Mouse (Mus musculus) mouse trophoblast stem cell (cell line): ENCODE measurements around the gene Morc2a.

Experiments
- in situ Hi-C, 2 experiments: fragments of 300-500 bp; cut with MseI, MboI; formaldehyde crosslinking; loops; 2 replicates in 1 of 2; 3 replicates in 1 of 2; pipeline ENCODE4 v1.15.1; 2025

Morc2a gene

DNA sequence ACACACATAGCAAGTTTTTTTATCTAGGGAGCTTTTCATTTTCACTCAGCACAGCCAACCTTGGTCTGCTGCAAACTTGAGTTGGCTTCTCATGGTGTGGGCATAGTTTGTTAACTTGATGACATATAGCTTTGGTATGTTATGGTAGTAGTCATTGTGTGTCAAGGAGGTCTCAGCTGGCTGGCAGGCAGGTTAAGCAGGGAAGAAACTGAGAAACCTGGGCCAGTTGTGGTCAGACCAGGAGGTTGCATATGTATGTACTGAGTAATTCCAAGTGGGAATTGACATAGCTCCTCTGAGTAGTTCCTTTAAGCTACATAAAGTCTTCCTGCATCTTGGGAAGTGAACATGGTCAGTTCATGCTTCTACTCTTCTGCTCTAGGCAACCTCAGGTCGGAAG, 35.2 kb downstream of the Morc2a start:
- in situ Hi-C loops, result no loop called here

DNA sequence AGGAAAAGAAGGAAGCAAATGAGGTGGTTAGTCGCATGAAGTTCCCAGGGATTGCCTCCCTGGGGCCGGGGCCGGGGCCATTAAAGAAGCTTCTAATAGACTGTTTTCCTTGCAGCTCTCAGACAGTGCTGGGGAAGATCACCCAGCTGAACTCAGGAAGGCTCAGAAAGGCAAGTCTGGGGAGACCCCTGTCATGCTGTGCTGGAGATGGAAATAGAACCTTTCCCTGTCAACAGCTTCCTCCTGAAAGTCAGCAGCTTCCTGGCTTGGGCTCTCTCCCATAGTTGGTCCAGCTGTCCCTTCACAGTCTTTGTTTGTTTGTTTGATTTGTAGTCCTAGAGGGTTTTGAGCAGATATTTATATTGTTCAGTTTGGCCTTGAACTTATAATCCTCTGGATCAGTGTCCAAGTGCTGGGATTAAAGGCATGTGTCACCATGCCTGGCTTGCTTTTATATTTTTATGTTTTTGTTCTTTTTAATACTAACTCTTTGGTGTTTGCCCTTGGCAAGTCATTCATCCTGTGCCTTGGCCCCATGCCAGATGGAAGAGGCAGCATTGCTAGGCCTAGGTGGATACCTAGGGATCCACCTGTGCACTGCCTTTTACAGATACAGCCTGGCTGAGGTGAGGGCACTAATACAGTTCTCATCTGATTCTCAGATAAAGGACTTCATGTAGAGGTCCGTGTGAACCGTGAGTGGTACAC, 35.9 kb downstream of the Morc2a start:
- in situ Hi-C loops, result no loop called here

DNA sequence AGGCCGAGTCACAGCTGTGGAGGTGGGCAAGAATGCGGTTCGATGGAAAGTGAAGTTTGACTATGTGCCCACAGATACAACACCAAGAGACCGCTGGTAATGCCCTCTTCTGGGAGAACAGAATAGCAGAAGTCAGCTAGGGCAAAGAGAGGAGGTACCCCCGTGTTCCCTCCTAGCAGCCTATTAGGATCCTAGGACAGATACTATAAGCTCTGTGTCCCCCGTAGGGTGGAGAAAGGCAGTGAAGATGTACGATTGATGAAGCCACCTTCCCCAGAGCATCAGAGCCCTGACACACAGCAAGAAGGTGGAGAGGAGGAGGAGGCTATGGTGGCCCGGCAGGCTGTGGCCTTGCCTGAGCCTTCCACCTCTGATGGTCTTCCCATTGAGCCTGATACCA, 36.4 kb downstream of the Morc2a start:
- in situ Hi-C loops, result no loop called here

GRCm38 (mm10) chr11:3686318-3686717, 37.3 kb downstream of the Morc2a start:
- in situ Hi-C loops, result no loop called here

GRCm38 (mm10) chr11:3686885-3687284, 37.9 kb downstream of the Morc2a start:
- in situ Hi-C loops, result no loop called here

DNA sequence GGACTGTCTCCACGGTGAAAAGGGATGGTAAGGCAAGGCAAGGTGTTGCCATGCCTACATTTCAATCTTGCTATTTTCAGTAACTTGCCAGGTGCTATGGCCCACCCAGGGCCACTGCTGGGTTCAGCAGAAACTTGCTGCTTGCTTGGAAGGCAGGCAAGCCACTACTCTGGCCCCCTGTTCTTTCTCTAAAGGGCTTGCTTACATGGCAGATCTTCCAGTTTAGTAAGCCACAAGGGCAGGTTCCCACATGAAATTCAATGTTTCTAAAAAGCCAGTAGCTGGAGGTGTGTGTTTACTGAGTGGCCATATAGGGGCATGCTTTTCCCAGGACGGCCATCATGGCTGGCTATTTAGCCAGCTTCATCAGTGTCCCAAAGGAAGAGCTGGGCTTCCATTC, 42.8 kb downstream of the Morc2a start:
- in situ Hi-C loops, result no loop called here

GRCm38 (mm10) chr11:3696086-3696616, 47.2 kb downstream of the Morc2a start:
- in situ Hi-C loops, result loop anchor here in 1 of 2 experiments (5.0 kb wide), 1 partner anchor 86 kb away; no protein-coding TSS in a partner anchor

DNA sequence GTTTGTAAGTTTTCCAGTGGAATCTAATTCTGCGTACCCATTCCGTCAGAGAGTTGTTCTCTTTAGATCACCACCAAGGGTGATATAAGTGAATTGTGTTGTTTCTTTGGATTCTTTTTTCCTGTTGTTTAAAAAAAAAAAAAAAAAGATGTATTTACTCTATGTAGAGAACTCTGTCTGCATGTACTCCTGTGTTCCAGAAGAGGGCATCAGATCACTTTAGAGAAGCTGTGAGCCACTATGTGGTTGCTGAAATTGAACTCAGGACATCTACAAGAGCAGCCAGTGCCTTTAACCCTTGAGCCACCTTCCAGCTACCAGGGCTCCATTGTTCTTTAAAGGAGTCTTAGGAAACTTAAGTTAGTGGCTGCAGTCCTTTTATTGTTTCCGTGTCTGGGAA, 48.5 kb downstream of the Morc2a start:
- in situ Hi-C loops, result loop anchor here in 1 of 2 experiments (5.0 kb wide), 1 partner anchor 85 kb away; no protein-coding TSS in a partner anchor

DNA sequence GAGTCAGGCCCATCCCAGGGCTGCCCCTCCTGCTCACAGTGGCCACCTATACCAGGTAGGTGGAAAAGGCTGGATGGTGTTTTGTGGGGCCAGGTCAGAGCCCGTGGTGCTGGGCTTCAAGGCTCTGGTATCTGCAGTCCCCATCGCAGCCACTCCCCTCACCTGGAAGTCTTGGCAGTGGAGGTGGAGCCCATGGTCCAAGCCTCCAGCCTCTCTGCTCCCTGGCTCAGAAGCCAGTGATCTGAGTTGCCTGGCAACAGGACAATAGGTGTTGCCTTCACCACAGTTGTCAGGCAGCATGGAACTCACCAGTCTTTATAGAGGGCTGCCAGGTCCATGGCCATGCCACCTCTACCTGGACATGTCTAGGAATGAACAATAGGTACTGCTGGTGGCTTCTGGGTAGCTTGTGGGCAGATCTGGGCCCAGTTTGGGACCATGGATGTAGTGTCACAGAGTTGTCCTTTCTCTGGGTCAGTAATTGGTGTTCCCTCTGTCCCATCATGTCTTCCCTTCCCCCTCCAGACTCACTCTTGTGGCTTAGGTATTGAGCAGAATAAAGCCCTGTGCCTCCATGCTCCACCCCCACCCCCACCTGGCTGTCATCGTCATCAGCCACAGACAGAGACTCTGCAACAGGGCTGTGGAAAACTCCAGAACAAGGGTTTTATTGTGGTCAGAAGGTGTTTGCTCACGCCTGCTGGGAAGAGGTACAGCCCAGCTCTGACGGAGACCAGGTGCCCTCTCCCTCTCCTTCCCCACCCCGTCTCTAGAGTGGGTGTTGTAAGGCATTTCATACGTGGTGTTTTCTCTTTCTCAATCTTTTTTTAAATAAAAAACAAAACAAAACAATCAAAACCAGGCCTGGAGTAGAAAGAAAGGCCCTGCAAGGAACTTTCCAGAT, 54.4 kb downstream of the Morc2a start:
- in situ Hi-C loops, result no loop called here

DNA sequence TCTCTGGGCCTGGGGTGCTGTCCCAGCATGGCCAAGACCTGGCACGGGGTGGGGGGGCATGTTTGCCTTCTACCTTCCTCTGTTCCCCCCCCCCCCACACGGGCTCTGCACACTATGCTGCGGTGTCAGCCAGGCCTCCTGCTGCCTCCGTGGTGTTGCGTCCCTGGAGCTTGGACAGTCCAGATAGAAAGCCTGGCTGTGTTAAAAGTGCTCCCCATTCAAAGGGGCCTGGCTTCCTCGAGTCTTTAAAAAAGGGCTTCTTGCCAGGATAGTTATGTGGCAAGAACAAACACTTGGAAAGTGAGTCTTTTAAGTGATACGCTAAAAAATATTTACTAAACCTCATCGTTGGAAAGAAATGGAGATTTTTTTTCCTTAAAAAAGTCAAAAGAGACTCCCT, 55.4 kb downstream of the Morc2a start:
- in situ Hi-C loops, result no loop called here

GRCm38 (mm10) chr11:3707057-3707456, 58.1 kb downstream of the Morc2a start:
- in situ Hi-C loops, result no loop called here

DNA sequence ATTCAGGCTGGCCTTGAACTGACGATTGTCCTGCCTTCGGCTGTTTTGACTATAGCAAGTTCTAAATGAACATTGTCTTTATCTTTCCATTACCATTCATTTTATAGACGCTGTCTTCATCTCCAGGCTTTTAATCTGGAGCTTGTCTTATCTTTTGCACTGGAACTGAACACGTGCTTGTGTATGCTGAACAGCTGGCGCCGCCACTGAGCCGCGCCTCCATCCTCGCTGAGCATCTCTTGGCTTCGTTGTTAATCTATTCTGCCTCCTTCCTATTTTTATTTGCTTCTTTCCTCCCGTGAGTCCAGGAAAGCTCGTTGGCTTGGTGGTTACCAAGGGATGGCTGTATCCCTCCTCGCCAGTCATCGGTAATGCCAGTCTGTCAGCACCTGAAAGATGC, 61.2 kb downstream of the Morc2a start:
- in situ Hi-C loops, result no loop called here

DNA sequence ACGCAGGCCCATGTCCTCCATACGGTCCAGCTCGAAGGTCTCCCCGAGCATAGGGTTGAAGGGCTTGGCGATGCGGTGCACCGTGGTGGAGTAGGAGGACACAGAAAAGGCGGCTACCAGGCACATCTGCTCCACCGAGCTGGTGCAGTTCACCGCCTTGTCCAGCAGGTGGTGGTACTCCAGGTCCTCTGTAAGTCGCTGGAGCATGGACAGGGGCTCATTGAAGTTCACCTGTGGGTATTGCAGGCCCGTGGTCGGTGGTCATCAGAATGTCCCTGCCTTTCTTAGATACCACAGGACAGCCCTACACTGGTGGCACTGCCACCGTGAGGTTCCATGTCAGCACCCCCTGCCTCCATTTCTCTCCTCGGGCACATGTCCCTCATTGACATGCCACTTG, 65.5 kb downstream of the Morc2a start:
- in situ Hi-C loops, result no loop called here

GRCm38 (mm10) chr11:3716662-3717061, 67.7 kb downstream of the Morc2a start:
- in situ Hi-C loops, result no loop called here

GRCm38 (mm10) chr11:3722036-3722435, 73.0 kb downstream of the Morc2a start:
- in situ Hi-C loops, result no loop called here

DNA sequence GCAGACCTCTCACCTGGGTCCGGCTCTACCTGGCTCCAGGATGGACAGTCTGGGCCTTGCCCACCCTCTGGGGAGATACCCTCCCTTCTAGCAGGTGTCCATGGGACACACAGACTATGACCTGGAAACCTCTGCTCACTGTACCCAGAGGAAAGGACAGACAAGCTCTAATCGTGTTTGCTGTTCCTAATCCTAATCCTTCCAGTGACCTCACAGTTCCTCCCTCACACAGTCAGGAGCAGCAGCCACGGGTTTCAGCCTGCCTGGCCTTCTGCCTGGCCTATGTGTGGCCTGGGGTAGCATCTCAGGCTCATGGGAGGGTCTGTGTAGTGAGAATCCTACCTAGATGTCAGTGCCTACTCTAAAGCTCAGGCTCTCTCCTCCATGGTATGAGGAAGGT, 73.9 kb downstream of the Morc2a start:
- in situ Hi-C loops, result no loop called here

GRCm38 (mm10) chr11:3723910-3724309, 74.9 kb downstream of the Morc2a start:
- in situ Hi-C loops, result no loop called here

DNA sequence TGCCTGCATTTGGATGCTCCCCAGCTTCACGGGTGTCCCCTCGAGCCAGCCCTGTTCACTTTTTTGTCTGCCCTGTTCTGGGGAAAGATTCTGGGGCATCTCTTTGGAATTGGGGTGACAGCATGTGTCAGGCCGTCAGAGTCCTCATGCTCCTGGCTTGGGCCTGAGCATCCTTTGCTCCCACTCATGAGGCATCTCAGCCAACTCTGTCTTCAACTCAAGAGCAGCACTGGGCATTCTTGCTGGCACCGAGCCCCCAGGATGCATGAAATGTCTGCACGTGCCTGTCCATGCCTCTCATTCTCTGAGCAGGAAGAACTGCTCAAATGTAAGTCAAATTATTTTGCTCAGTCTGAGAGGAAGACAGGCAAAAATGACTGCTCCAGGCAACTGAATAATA, 75.7 kb downstream of the Morc2a start:
- in situ Hi-C loops, result no loop called here

DNA sequence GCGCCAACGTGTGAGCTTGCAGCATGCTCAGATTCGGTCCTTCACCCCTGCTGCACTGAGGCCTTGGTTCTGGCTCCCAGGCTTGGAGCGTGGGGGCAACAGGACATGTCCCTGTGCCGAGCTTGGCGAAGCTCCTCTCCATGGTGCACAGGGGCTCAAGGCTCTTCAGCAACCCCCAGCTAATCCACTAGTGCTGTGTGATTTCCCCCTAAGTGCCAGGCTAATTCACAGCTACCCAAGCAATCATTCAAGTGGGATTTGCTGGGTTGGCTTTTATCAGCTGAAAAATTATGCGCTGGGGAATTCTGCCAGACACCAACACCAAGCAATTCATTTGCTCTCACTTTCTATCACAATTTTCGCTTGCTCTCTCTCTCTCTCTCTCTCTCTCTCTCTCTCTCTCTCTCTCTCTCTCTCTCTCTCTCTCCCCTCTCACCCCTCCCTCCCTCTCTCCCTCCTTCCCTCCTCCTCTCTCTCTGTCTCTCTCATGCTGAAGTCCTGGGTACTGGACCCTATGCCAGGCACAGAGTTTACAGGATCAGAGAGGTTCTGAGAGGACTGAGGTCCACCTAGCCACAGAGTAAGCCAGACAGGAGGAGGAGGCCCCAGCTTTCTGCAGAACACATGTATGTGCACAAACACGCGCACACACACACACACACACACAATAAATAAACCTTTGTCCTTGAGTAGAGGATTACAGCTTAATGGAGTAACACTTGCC, 76.5 kb downstream of the Morc2a start:
- in situ Hi-C loops, result no loop called here

DNA sequence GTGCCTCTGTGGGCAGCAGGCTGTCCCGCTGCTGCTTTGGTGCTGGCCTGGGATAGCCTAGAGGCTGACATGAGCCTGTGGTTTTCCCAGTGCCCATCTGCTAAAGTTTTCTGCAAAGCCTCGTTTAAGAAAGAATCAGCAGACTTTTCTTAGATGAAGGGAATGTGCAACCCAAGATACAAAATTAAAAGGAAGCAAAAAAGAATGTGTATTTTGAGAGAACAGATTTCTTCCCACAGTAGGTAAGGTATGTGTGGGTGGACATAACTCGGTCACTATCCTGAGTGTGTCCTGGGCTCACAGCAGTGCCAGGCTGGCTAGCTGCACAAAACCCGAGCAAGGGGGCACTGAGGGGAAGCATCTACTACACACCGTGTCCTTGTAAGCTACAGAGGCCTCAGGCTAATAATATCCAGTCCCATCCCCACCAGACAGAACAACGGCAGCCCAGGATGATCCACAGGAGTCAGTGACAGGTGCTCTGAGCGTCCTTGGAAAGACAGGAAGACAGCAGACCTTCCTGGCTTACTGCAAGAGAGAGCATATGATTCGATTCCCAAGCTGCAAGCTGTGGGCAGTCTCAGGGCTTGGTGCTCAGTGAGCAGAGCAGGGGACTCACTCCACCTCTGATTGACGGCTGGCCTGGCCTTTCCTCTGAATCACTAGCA, 78.6 kb downstream of the Morc2a start:
- in situ Hi-C loops, result no loop called here

DNA sequence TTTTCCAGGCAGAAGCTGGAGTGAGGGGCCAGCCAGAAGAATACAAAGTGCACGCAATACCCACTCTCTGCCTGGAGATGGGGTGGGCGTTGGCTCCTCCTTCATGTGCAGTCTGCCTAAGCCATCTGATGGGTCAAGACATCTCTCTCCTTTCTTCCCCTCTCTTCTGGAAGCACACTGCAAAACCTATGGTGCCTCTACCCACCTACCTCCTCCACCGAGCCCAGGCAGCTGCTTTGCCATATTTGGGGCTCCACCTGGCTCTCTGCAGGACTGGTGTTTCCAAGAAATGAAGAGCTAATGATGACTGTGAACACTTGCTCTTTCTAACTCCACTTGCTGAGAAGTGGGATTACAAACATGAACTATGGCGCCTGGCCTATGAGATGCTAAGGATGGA, 82.5 kb downstream of the Morc2a start:
- in situ Hi-C loops, result no loop called here
